Mouse (Mus musculus): ENCODE results near the gene Olfr1377. TPM values are rescaled to one million over a fixed set of nuclear protein-coding genes. Genes with fewer than 3 reads are reported as not detected.
A peak's percentile ranks its signal among the peaks of the same experiment; 100 is the strongest.

Gene Olfr1377
- total and polyA plus RNA-seq, 3 experiments, result not detected

DNA sequence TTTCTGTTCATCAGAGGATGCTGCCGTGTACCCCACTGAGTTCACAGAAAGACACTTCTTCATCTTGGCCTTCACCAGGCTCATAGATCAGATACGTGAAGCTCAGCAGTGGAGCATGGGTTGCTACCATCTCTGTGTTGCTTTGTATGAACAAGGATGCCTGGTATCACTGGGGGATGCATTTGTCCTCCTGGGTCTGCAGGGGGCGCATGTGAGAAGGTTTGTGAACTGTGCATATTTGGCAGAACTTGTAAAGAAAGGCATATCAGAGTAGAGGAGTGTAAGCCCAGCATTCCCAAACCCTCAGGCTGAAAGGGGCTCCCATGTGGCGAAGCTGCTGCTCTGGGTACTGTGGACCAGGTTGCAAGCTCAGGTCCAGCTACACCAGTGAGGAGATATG, 4.6 kb upstream of the Olfr1377 start:
- no peak overlapping the region for H3K9ac ChIP-seq (ENCODE audit: control insufficient read depth, low read depth, low read length, poor library complexity, severe bottlenecking)
- H3K4me3 ChIP-seq (ENCODE audit: control insufficient read depth in 1 of 2, insufficient read depth in 1 of 2, low read depth in 2 of 2, low read length in 2 of 2), result no peak overlapping the region
- no peak overlapping the region for H3K27ac ChIP-seq (ENCODE audit: control insufficient read depth, low read depth, low read length)
- no peaks in the 10 kb centered on the region for H3K36me3 ChIP-seq (ENCODE audit: control insufficient read depth in 1 of 2, insufficient read depth in 2 of 2, low read length in 2 of 2)
- H3K79me2 ChIP-seq (ENCODE audit: control insufficient read depth, insufficient read depth, low read length, poor library complexity), result no peaks in the 10 kb centered on the region
- H3K9me3 ChIP-seq (replicated peaks; ENCODE audit: insufficient read depth, low read length), result no peaks in the 10 kb centered on the region
- H3K4me1 ChIP-seq (ENCODE audit: control insufficient read depth in 1 of 2, insufficient read depth in 2 of 2, low read length in 2 of 2), result no peaks in the 10 kb centered on the region
- no peaks in the 10 kb centered on the region for H3K27me3 ChIP-seq (ENCODE audit: control insufficient read depth in 1 of 2, insufficient read depth in 2 of 2, low read length in 2 of 2)
- DNase-seq (ENCODE audit: low read depth, low spot score), result no peak
- TF ChIP-seq ETS1 (IDR thresholded peaks at IDR 0.05; ENCODE audit: low read depth, low read length) (no peak), RCOR1 (IDR thresholded peaks at IDR 0.05; ENCODE audit: low read depth, low read length) (no peak), CHD2 (IDR thresholded peaks at IDR 0.05; ENCODE audit: low read length) (no peak), SMC3 (IDR thresholded peaks at IDR 0.05; ENCODE audit: low read depth, low read length) (0 out of 2 replicates have a peak, but pooled peaks have one; percentile 4)

DNA sequence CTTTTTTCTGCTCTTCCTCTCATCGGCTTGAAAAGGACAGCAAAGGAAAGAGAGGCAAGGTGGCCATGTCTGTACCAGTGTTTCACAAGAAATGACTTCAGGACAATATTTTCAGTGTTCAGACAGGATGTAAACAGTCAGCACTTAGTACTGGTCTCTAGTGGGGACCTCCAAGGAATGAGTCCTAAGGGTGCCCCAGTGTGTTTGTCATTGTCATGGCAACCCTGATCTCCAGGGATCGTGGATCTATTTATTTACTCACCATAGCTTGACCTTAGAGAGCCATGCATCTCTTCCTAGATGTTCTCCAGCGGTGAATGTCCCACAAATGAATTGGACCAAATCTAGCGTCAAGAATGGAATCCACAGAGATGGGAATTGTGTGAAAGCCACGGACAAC, 21.5 kb downstream of the Olfr1377 start, which contains the start of gene Olfr51:
Gene Olfr51 (plus strand): TSS at position 301 of the 400 bp plus-strand sequence.
- H3K4me1 ChIP-seq (ENCODE audit: control insufficient read depth in 1 of 2, insufficient read depth in 2 of 2, low read length in 2 of 2), result no peaks in the 10 kb centered on the region
- no peak for TF ChIP-seq MAZ (IDR thresholded peaks at IDR 0.05; ENCODE audit: low read depth, low read length)
- no peak for TF ChIP-seq ZNF384 (IDR thresholded peaks at IDR 0.05; ENCODE audit: low read depth, low read length)
- TF ChIP-seq ETS1 (IDR thresholded peaks at IDR 0.05; ENCODE audit: low read depth, low read length), result no peak
- no peak for TF ChIP-seq MEF2A (IDR thresholded peaks at IDR 0.05; ENCODE audit: extremely low read depth, insufficient replicate concordance, low read depth, low read length, poor library complexity, severe bottlenecking)
- TF ChIP-seq MYB (IDR thresholded peaks at IDR 0.05; ENCODE audit: low read depth, low read length), result no peak
- TF ChIP-seq MAFK (IDR thresholded peaks at IDR 0.05; ENCODE audit: borderline replicate concordance, low read depth, low read length), result no peak
- no peak for TF ChIP-seq ZMIZ1 (IDR thresholded peaks at IDR 0.05; ENCODE audit: low read depth, low read length)
- TF ChIP-seq POLR2AphosphoS5 (IDR thresholded peaks at IDR 0.05; ENCODE audit: borderline replicate concordance, low read depth, low read length), result no peak
- TF ChIP-seq HCFC1 (IDR thresholded peaks at IDR 0.05; ENCODE audit: low read depth, low read length), result no peak
- H3K9me3 ChIP-seq (replicated peaks; ENCODE audit: insufficient read depth, low read length), result no peaks in the 10 kb centered on the region

DNA sequence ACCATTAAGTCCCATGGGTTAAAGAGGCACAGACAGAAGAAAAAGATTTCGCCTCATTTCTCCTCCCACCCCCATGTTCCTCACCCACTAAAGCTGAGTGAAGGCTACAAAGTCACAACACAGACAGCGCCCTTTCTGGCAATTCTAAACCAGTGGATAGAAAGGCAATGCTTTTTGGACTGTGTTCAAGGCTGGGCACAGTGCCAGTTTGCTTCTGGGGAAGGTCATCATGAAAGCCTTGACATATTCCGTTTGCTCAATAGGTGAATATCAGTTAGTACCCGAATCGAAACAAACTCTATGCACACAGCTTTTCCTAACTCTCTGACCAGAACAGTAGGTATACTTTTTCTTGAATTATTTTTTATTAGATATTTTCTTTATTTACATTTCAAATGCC, 30.1 kb downstream of the Olfr1377 start:
- no peaks in the 10 kb centered on the region for H3K4me1 ChIP-seq (ENCODE audit: control insufficient read depth in 1 of 2, insufficient read depth in 2 of 2, low read length in 2 of 2)
- TF ChIP-seq CTCF (IDR thresholded peaks at IDR 0.05 in 2 of 3, conservative IDR thresholded peaks at IDR 0.05 in 1 of 3; ENCODE audit: control insufficient read depth in 1 of 3, insufficient read depth in 1 of 3, low read depth in 2 of 3, low read length in 3 of 3, poor library complexity in 1 of 3, severe bottlenecking in 1 of 3), result no peak
- no peak for TF ChIP-seq ZMIZ1 (IDR thresholded peaks at IDR 0.05; ENCODE audit: low read depth, low read length)
- TF ChIP-seq KAT2A (conservative IDR thresholded peaks at IDR 0.05; ENCODE audit: low read depth, low read length), result no peak
- TF ChIP-seq POLR2A (IDR thresholded peaks at IDR 0.05; ENCODE audit: control insufficient read depth in 1 of 2, insufficient read depth in 1 of 2, low read depth in 1 of 2, low read length in 2 of 2, poor library complexity in 1 of 2), result no peak
- no peak for TF ChIP-seq ZC3H11A (IDR thresholded peaks at IDR 0.05; ENCODE audit: low read depth, low read length)
- TF ChIP-seq MAFK (IDR thresholded peaks at IDR 0.05; ENCODE audit: borderline replicate concordance, low read depth, low read length), result no peak
- no peak for TF ChIP-seq TCF12 (IDR thresholded peaks at IDR 0.05; ENCODE audit: low read depth, low read length)
- no peak for TF ChIP-seq NRF1 (IDR thresholded peaks at IDR 0.05; ENCODE audit: insufficient read depth, low read depth, low read length, poor library complexity, severe bottlenecking)
- TF ChIP-seq ELF1 (IDR thresholded peaks at IDR 0.05; ENCODE audit: low read depth, low read length), result no peak
- no peak for TF ChIP-seq POLR2AphosphoS5 (IDR thresholded peaks at IDR 0.05; ENCODE audit: borderline replicate concordance, low read depth, low read length)
- no peak for TF ChIP-seq SMC3 (IDR thresholded peaks at IDR 0.05; ENCODE audit: low read depth, low read length)
- TF ChIP-seq RAD21 (IDR thresholded peaks at IDR 0.05; ENCODE audit: low read depth, low read length), result no peak
- no peak for TF ChIP-seq GATA1 (IDR thresholded peaks at IDR 0.05; ENCODE audit: low read depth, low read length)
- H3K9me3 ChIP-seq (replicated peaks; ENCODE audit: insufficient read depth, low read length), result no peaks in the 10 kb centered on the region
- no peaks in the 10 kb centered on the region for H3K79me2 ChIP-seq (ENCODE audit: control insufficient read depth, insufficient read depth, low read length, poor library complexity)
- H3K27me3 ChIP-seq (ENCODE audit: control insufficient read depth in 1 of 2, insufficient read depth in 2 of 2, low read length in 2 of 2), result no peaks in the 10 kb centered on the region
- no peaks in the 10 kb centered on the region for H3K36me3 ChIP-seq (ENCODE audit: control insufficient read depth in 1 of 2, insufficient read depth in 2 of 2, low read length in 2 of 2)
- no peak for DNase-seq (ENCODE audit: low read depth, low spot score)
- H3K9ac ChIP-seq (ENCODE audit: control insufficient read depth, low read depth, low read length, poor library complexity, severe bottlenecking), result no peak overlapping the region
- no peak overlapping the region for H3K27ac ChIP-seq (ENCODE audit: control insufficient read depth, low read depth, low read length)
- no peak overlapping the region for H3K4me3 ChIP-seq (ENCODE audit: control insufficient read depth in 1 of 2, insufficient read depth in 1 of 2, low read depth in 2 of 2, low read length in 2 of 2)

More for the DNA sequence above, 21.5 kb downstream of the Olfr1377 start, which contains the start of gene Olfr51:
- H3K27ac ChIP-seq (ENCODE audit: control insufficient read depth, low read depth, low read length), result no peak within 1 kb of the TSS
- DNase-seq (ENCODE audit: low read depth, low spot score), result no peak
- no peaks in the 10 kb centered on the region for H3K79me2 ChIP-seq (ENCODE audit: control insufficient read depth, insufficient read depth, low read length, poor library complexity)
- no peak within 1 kb of the TSS for H3K9ac ChIP-seq (ENCODE audit: control insufficient read depth, low read depth, low read length, poor library complexity, severe bottlenecking)
- H3K4me3 ChIP-seq (ENCODE audit: control insufficient read depth in 1 of 2, insufficient read depth in 1 of 2, low read depth in 2 of 2, low read length in 2 of 2), result no peak within 1 kb of the TSS
- H3K36me3 ChIP-seq (ENCODE audit: control insufficient read depth in 1 of 2, insufficient read depth in 2 of 2, low read length in 2 of 2), result no peaks in the 10 kb centered on the region
- H3K27me3 ChIP-seq (ENCODE audit: control insufficient read depth in 1 of 2, insufficient read depth in 2 of 2, low read length in 2 of 2), result no peaks in the 10 kb centered on the region

Data from MEL (cell line).